Mouse (Mus musculus) hindbrain, postnatal 0 days (tissue): Measurements from ENCODE around the gene Xrcc6. TPM values are rescaled to one million over a fixed set of nuclear protein-coding genes. Genes with fewer than 3 reads are reported as not detected.

Experiments used
- ATAC-seq: fragments of 200-750 bp; cut with Nextera tagmentation; 2 replicates; pipeline ENCODE4 v1.8.0; 2017; ENCODE audit warnings: mild to moderate bottlenecking, moderate TSS enrichment, moderate library complexity
- DNase-seq: peaks from one replicate; pipeline ENCODE4 v3.0.0-alpha.2; 2015; ENCODE audit warnings: low spot score
- H3K27ac ChIP-seq: fragments of 300-500 bp; sonication (generic); 2 replicates; pipeline ENCODE4 v1.5.1; 2014; ENCODE audit warnings: mild to moderate bottlenecking
- H3K27me3 ChIP-seq: fragments of 300-500 bp; sonication (generic); 2 replicates; pipeline ENCODE4 v1.6.1; 2014; ENCODE audit warnings: low read length, mixed read lengths; ENCODE audit not compliant: insufficient read depth
- H3K36me3 ChIP-seq: fragments of 300-500 bp; sonication (generic); 2 replicates; pipeline ENCODE4 v1.6.1; 2014; ENCODE audit warnings: low read length, mixed read lengths; ENCODE audit not compliant: insufficient read depth
- H3K4me1 ChIP-seq: fragments of 300-500 bp; sonication (generic); 2 replicates; pipeline ENCODE4 v1.6.1; 2014; ENCODE audit warnings: antibody characterized with exemption, low read length, mixed read lengths; ENCODE audit not compliant: insufficient read depth
- H3K4me2 ChIP-seq: fragments of 300-500 bp; sonication (generic); 2 replicates; pipeline ENCODE4 v1.6.1; 2014; ENCODE audit warnings: low read depth, mild to moderate bottlenecking, low read length, moderate library complexity, mixed read lengths
- H3K4me3 ChIP-seq: fragments of 300-500 bp; sonication (generic); 2 replicates; pipeline ENCODE4 v1.5.1; 2014; ENCODE audit warnings: low read length
- H3K9ac ChIP-seq: fragments of 300-500 bp; sonication (generic); replicated peaks from 2 replicates; pipeline ENCODE4 v1.6.1; 2014; ENCODE audit warnings: mild to moderate bottlenecking, low read length, moderate library complexity, mixed read lengths
- H3K9me3 ChIP-seq: fragments of 300-500 bp; sonication (generic); 2 replicates; pipeline ENCODE4 v1.6.1; 2016; ENCODE audit warnings: low read length, mixed read lengths
- CTCF ChIP-seq: IDR thresholded peaks from 2 replicates; pipeline ENCODE4 v1.5.1; 2016; ENCODE audit warnings: antibody characterized with exemption, control low read depth, low read depth
- WGBS: fragments of 180-500 bp; shearing (Covaris S2); extraction: QIAGEN DNeasy Blood & Tissue Kit; methylation state at CpG from one replicate; pipeline ENCODE4 v1.1.7; 2014; 5-methylcytosine and 5-hydroxymethylcytosine counted together
- polyA plus RNA-seq: library from polyadenylated mRNA; unstranded; fragments of >200 nt; fragmentation: Nextera tagmentation; extraction: Ambion mirVana; gene quantifications from 2 replicates; pipeline ENCODE4 v1.2.1, GENCODE M21; 2015
- total RNA-seq: library from RNA; depleted of rRNA; stranded (reverse); fragments of >200 nt; gene quantifications from 2 replicates; pipeline ENCODE4 v1.2.3, GENCODE M21; 2014

The Xrcc6 gene
- total and polyA plus RNA-seq, 2 experiments from 2014 or later = 18.5 to 30.9 TPM

- Histone ChIP-seq H3K4me3 (no peak overlapping the region), H3K9me3 (no peaks in the 10 kb centered on the region)
Measured at GRCm38 (mm10) chr15:82019288-82019687, 31.7 kb downstream of the Xrcc6 start.

GRCm38 (mm10) chr15:82022535-82023088, 35.0 kb downstream of the Xrcc6 start:
- no peak for DNase-seq
- H3K4me3 ChIP-seq = no peak overlapping the region
- no peak for TF ChIP-seq CTCF
- ATAC-seq = no peak
- H3K27me3 ChIP-seq = no peaks in the 10 kb centered on the region
- peaks cover 37% of the 10 kb centered on the region for H3K36me3 ChIP-seq
- H3K4me2 ChIP-seq = no peak overlapping the region
- 85% methylated on average over 13 of the region's 13 CpGs for WGBS
- H3K4me1 ChIP-seq = no peaks in the 10 kb centered on the region
- H3K27ac ChIP-seq = no peak overlapping the region
- H3K9me3 ChIP-seq = no peaks in the 10 kb centered on the region
- no peak overlapping the region for H3K9ac ChIP-seq

More at GRCm38 (mm10) chr15:82019288-82019687, 31.7 kb downstream of the Xrcc6 start:
- peaks cover 13% of the 10 kb centered on the region; the same call in 1 of the 2 replicates for H3K36me3 ChIP-seq
- no peak overlapping the region for H3K27ac ChIP-seq
- H3K4me1 ChIP-seq = peaks cover 7% of the 10 kb centered on the region; the same call in 1 of the 2 replicates
- no peaks in the 10 kb centered on the region for H3K27me3 ChIP-seq
- no peak for TF ChIP-seq CTCF
- no peak overlapping the region for H3K9ac ChIP-seq
- H3K4me2 ChIP-seq = no peak overlapping the region
- ATAC-seq (no peak), DNase-seq (no peak)
- 87% methylated on average over 3 of the region's 3 CpGs for WGBS

DNA sequence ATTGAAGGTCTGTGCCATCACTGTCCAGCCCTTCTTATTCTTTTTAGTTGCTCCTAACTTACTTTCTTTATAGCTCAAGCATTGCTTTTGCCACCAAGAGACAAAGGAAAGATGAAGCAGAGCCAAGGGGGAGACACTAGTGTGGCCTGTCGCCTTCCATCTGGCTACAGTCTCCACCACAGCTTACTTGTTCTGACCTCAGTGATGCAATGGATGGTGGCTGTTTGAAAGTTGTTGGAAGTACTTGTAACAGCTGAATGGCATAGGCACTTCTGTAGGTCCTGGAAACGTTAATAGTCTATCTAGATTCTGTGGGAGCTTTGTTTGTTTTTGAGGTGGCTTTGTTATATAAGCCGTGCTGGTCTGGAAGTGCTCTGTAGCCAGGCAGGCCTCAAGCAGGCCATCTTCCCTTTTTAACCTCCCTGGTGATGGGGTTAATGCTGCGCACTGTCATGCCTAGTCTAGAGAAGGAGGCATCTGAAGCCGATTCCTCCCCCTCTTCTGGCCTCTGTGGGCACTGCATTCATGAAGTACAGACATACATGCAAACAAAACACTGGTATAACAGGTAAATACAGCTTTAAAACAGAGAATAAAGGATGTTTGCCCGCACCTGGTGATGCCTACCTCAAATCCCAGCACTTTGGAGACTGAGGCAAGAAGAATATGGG, 36.5 kb downstream of the Xrcc6 start:
- no peak for TF ChIP-seq CTCF
- no peak for DNase-seq
- Histone ChIP-seq H3K4me1 (no peaks in the 10 kb centered on the region), H3K4me2 (no peak overlapping the region), H3K9me3 (no peaks in the 10 kb centered on the region), H3K27ac (no peak overlapping the region), H3K9ac (no peak overlapping the region), H3K4me3 (no peak overlapping the region), H3K36me3 (peaks cover 49% of the 10 kb centered on the region), H3K27me3 (no peaks in the 10 kb centered on the region)
- WGBS = 93% methylated on average over 6 of the region's 6 CpGs
- no peak for ATAC-seq

DNA sequence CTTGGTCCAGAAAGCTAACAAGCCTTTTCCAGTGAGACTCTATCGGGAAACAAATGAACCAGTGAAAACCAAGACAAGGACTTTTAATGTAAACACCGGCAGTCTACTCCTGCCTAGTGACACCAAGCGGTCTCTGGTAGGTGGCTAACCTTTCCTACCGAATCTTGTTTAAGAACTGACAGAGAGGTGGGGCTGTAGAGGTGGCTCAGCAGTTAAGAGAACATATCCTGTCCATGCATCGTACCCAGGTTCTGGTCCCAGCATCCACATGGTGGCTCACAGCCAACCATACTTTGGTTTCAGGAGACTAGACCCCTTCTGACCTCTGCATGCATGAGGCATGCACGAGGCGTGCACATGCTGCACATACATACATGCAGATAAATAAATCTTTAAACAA, 39.6 kb downstream of the Xrcc6 start:
- no peak for TF ChIP-seq CTCF
- WGBS = 92% methylated on average over 7 of the region's 7 CpGs

GRCm38 (mm10) chr15:82027726-82028125, 40.1 kb downstream of the Xrcc6 start:
- 91% methylated on average over 7 of the region's 7 CpGs for WGBS
- ATAC-seq (no peak), DNase-seq (no peak)
- Histone ChIP-seq H3K4me3 (no peak overlapping the region), H3K4me1 (no peaks in the 10 kb centered on the region), H3K9me3 (no peaks in the 10 kb centered on the region), H3K36me3 (peaks cover 65% of the 10 kb centered on the region), H3K27ac (no peak overlapping the region), H3K27me3 (no peaks in the 10 kb centered on the region), H3K9ac (no peak overlapping the region), H3K4me2 (no peak overlapping the region)
- no peak for TF ChIP-seq CTCF

More for the DNA sequence above, 39.6 kb downstream of the Xrcc6 start:
- H3K9ac ChIP-seq = no peak overlapping the region
- H3K4me1 ChIP-seq = no peaks in the 10 kb centered on the region
- no peaks in the 10 kb centered on the region for H3K27me3 ChIP-seq
- no peaks in the 10 kb centered on the region for H3K9me3 ChIP-seq
- H3K36me3 ChIP-seq = peaks cover 68% of the 10 kb centered on the region
- ATAC-seq (no peak), DNase-seq (no peak)
- no peak overlapping the region for H3K4me2 ChIP-seq
- no peak overlapping the region for H3K4me3 ChIP-seq
- no peak overlapping the region for H3K27ac ChIP-seq

DNA sequence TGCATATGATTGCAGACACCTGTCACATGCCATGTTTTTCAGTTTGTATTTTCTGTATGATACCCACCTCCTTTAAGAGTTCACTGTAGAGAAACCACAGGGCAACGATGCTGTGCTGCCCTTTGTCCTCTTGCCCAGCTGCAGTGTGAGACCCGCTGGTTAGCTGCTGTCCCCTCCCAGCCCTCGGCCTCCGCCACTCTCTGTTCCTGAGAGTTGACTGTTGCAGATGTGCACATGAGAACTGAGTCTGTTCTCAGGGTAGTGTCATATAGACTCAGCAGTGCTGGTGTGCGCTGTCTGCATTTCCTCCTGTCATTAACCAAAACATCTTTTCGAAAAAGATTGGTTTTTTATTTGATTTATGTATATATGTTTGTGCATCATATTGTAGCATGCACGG, 44.8 kb downstream of the Xrcc6 start:
- DNase-seq (no peak), ATAC-seq (no peak)
- Histone ChIP-seq H3K4me2 (no peak overlapping the region), H3K4me1 (no peaks in the 10 kb centered on the region), H3K27ac (no peak overlapping the region), H3K36me3 (peaks cover 48% of the 10 kb centered on the region), H3K4me3 (no peak overlapping the region), H3K9ac (no peak overlapping the region), H3K9me3 (no peaks in the 10 kb centered on the region), H3K27me3 (no peaks in the 10 kb centered on the region)
- WGBS = 86% methylated on average over 7 of the region's 7 CpGs
- no peak for TF ChIP-seq CTCF

DNA sequence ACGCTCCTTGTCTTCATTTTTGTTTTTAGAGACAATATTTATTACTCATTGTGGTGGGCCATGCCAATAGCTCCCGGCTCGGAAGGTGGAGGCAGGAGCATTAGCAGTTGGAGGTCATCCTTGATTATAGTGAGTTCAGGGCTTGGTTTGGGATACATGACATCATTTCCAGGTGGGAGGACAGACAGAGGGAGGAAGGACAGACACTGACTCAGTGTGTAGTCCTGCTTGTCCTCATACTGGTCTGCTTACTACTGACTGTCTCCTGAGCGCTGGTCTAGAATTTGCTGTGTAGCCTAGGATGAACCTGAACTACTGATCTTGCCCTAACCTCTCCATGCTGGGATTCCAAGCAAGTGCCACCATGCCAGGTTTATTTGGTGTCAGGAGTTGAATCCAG, 46.1 kb downstream of the Xrcc6 start, which contains the start of gene Desi1:
Gene Desi1, minus strand, starts transcription at position 101 of the 400 bp plus-strand sequence.
- no peak within 1 kb of the TSS for H3K4me2 ChIP-seq
- H3K9me3 ChIP-seq = no peaks in the 10 kb centered on the region
- 88% methylated on average over 4 of the region's 4 CpGs for WGBS
- H3K4me3 ChIP-seq = no peak within 1 kb of the TSS
- no peak for DNase-seq
- no peak within 1 kb of the TSS for H3K9ac ChIP-seq
- no peaks in the 10 kb centered on the region for H3K4me1 ChIP-seq
- H3K27me3 ChIP-seq = no peaks in the 10 kb centered on the region
- no peak for ATAC-seq
- peaks cover 45% of the 10 kb centered on the region for H3K36me3 ChIP-seq
- TF ChIP-seq CTCF = no peak
- no peak within 1 kb of the TSS for H3K27ac ChIP-seq
